Mouse (Mus musculus): ENCODE results near the gene Slc25a14.

DNA sequence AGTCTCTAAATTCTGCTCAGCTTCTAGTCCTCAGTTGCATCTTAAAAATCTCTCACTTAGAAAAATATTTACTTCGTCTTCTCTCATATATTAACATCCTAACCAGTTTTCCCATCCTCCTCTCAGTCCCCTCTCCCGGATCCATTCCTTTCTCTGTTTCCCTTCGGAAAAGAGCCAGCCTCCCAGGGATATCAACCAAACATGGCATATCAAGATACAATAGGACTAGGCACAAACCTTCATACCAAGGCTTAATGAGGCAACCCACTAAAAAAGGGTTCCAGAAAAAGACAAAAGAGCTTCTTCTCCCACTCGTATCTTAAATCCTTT is 199 bp upstream of the Slc25a14 start:
- TF ChIP-seq CTCF (conservative IDR thresholded peaks at IDR 0.05; ENCODE audit: low read length) (no peak), NANOG (IDR thresholded peaks at IDR 0.05; ENCODE audit: borderline replicate concordance, low read length) (no peak)
